Mouse (Mus musculus): ENCODE measurements around the gene Col10a1. TPM values are rescaled to one million over a fixed set of nuclear protein-coding genes. Genes with fewer than 3 reads are reported as not detected.
"Not testable (repeated sequence)": the region's sequence is repeated elsewhere in the genome, so short reads cannot be mapped to it uniquely, and the experiment has no call there.

Col10a1 gene
- polyA plus RNA-seq, 1 experiment from 2014 or later = 0.49 TPM

DNA sequence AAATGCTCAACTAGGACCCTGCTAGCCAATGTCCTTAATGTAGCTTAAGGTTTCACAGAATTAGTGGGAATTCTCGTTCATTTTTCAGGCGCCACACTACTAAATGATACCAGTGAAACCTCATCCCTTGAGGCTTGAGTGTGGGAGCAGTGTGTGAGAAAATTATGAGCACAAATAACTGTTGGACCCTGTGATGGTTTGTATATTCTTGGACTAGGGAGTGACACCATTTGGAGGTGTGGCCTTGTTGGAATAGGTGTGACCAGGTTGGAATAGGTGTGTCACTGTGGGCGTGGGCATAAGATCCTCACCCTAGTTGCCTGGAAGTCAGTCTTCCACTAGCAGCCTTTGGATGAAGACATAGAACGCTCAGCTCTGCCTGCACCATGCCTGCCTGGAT lies 29.0 kb downstream of the Col10a1 start:
- Histone ChIP-seq H3K4me2 (replicated peaks) (peak overlapping the region; percentile 65), H3K27ac (replicated peaks) (peak overlapping the region; percentile 86), H3K9ac (0 out of 2 replicates have a peak overlapping the region, but pooled peaks have one; percentile 15), H3K4me3 (replicated peaks) (peak overlapping the region; percentile 83)
- WGBS = 71% methylated on average over 4 of the region's 4 CpGs
- peak; percentile 40; the same call in 1 of the 2 replicates for ATAC-seq (ENCODE audit: insufficient number of reproducible peaks, low FRiP score, low TSS enrichment, low read depth)
- not testable (repeated sequence) for H3K4me1 ChIP-seq; H3K36me3 ChIP-seq; H3K9me3 ChIP-seq (replicated peaks); H3K27me3 ChIP-seq

- Histone ChIP-seq H3K9ac (no peak overlapping the region), H3K27me3 (no peaks in the 10 kb centered on the region), H3K4me1 (no peaks in the 10 kb centered on the region), H3K4me2 (replicated peaks) (0 out of 2 replicates have a peak overlapping the region, but pooled peaks have one; percentile 6), H3K27ac (replicated peaks) (no peak overlapping the region), H3K4me3 (replicated peaks) (no peak overlapping the region), H3K9me3 (replicated peaks) (no peaks in the 10 kb centered on the region), H3K36me3 (no peaks in the 10 kb centered on the region)
- no peak for ATAC-seq (ENCODE audit: insufficient number of reproducible peaks, low FRiP score, low TSS enrichment, low read depth)
Observed at GRCm38 (mm10) chr10:34431783-34432182, 42.0 kb downstream of the Col10a1 start.

DNA sequence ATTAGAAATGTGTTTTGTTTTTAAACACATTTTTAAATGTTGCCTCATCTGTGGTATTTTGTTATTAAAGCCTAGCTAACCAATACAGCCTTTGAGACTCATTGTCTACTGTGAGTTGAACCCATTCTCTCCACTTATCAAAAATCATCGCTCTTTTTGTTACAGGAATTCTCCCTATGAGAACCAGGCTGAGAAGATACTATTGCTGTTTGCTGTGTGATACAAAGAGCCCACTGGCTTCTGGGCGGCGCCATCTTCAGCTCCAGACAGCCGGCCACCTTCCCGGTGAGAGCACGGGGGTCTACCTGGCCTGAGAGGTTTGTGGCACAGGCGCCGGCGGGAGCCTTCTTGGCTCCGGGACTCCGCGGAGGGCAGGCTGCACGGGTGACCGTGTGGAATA lies 44.4 kb downstream of the Col10a1 start:
- H3K9me3 ChIP-seq (replicated peaks); H3K36me3 ChIP-seq; H3K27ac ChIP-seq (replicated peaks); H3K27me3 ChIP-seq; ATAC-seq (ENCODE audit: insufficient number of reproducible peaks, low FRiP score, low TSS enrichment, low read depth); H3K4me3 ChIP-seq (replicated peaks); H3K9ac ChIP-seq; H3K4me2 ChIP-seq (replicated peaks); H3K4me1 ChIP-seq: not testable (repeated sequence)
- 99% methylated on average over 6 of the region's 14 CpGs for WGBS

Other genes with a start within 250 kb of the Col10a1 start
- 32.8 and 35.0 TPM in 2 replicates for gene Dse, start 182.3 kb upstream of the Col10a1 start, polyA plus RNA-seq (2015; fragmentation: Nextera tagmentation; extraction: Ambion mirVana)
- 79.6 and 80.1 TPM in 2 replicates for gene Tspyl1, start 107.8 kb upstream of the Col10a1 start, polyA plus RNA-seq (2015; fragmentation: Nextera tagmentation; extraction: Ambion mirVana)
- gene Tspyl4, start 92.5 kb upstream of the Col10a1 start, polyA plus RNA-seq (2015; fragmentation: Nextera tagmentation; extraction: Ambion mirVana) = 17.7 and 21.5 TPM in 2 replicates
- 8.7 and 10.7 TPM in 2 replicates for gene Nt5dc1, start 28.6 kb downstream of the Col10a1 start, polyA plus RNA-seq (2015; fragmentation: Nextera tagmentation; extraction: Ambion mirVana)
- 11.1 and 11.7 TPM in 2 replicates for gene Frk, start 93.4 kb downstream of the Col10a1 start, polyA plus RNA-seq (2015; fragmentation: Nextera tagmentation; extraction: Ambion mirVana)